Mouse (Mus musculus) spleen, postnatal 0 days (tissue): Measurements from ENCODE around the gene Olfr133. TPM values are rescaled to one million over a fixed set of nuclear protein-coding genes. Genes with fewer than 3 reads are reported as not detected.

Experiments used
- polyA plus RNA-seq: library from polyadenylated mRNA; unstranded; fragments of >200 nt; fragmentation: Nextera tagmentation; extraction: Ambion mirVana; gene quantifications from 2 replicates; pipeline ENCODE4 v1.2.1, GENCODE M21; 2015

The Olfr133 gene
- polyA plus RNA-seq, result not detected in 2 replicates

GRCm38 (mm10) chr17:38144981-38145380, at the start of gene Olfr133:
Gene Olfr133 (plus strand): TSS chr17:38145281.

DNA sequence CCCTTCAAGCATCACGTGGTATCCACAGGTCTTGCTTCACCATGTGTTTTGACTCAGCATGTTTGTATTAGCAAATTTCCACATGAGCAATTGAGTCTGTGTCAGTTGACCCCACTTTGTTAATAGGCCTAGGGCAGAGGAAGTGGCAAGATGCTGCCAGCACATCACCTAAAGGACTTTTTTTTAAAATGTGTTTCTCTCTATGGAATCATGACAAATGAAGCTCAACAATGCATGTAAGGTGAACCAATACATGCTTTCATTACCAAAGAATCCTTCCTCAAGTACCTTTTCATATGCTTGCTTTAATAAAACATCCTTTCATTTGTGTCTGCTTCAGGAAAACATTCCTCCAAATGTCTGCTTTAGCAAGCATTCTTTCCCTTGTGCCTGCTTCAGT, 10.7 kb upstream of the Olfr133 start, which contains the start of gene Olfr132:
TSS of gene Olfr132 (minus strand) at position 101 of the 400 bp plus-strand sequence.

DNA sequence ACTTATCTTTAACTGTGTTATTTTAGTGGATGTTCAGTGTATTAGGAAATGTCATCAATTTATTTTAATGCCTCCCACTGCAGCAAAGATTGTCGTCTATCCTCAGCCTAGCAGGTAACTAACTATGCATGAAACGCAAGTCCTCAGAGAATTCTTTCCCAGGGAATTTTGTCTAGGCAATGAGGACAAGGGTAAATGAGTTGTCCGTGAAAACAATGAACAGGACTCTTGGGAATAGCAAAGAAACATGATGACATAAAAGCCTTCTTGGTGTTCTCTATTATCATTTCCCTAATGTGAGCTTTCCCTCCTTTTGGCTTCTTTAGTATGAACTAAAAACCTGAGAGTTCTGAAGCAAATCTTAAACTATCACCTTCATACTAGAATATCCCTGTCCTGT, 26.0 kb downstream of the Olfr133 start, which contains the start of gene Olfr134:
TSS of gene Olfr134 (plus strand) at position 301 of the 400 bp plus-strand sequence.

Other genes starting within 250 kb of the Olfr133 start
- not detected in 2 replicates for gene Olfr127, start 244.8 kb upstream of the Olfr133 start, polyA plus RNA-seq
- not detected in 2 replicates for gene Olfr128, start 224.7 kb upstream of the Olfr133 start, polyA plus RNA-seq
- not detected in 2 replicates for gene Olfr761, start 192.2 kb upstream of the Olfr133 start, polyA plus RNA-seq
- gene Olfr129, start 85.2 kb upstream of the Olfr133 start, polyA plus RNA-seq, result not detected in 2 replicates
- gene Olfr130, start 81.4 kb upstream of the Olfr133 start, polyA plus RNA-seq, result not detected in 2 replicates
- not detected in 2 replicates for gene Olfr131, start 56.6 kb upstream of the Olfr133 start, polyA plus RNA-seq
- gene Olfr132, start 10.8 kb upstream of the Olfr133 start, polyA plus RNA-seq, result not detected in 2 replicates
- not detected in 2 replicates for gene Olfr134, start 26.1 kb downstream of the Olfr133 start, polyA plus RNA-seq
- gene Olfr135, start 59.1 kb downstream of the Olfr133 start, polyA plus RNA-seq, result not detected in 2 replicates
- not detected in 2 replicates for gene Olfr138, start 115.8 kb downstream of the Olfr133 start, polyA plus RNA-seq
- gene Olfr137, start 162.3 kb downstream of the Olfr133 start, polyA plus RNA-seq, result not detected in 2 replicates
- gene Olfr136, start 184.6 kb downstream of the Olfr133 start, polyA plus RNA-seq, result not detected in 2 replicates